12 mouse cellular contexts compared by ENCODE assay signal in genomic region chr15:86169817-86170110, GRCm38 (mm10). TPM values are rescaled to one million over a fixed set of nuclear protein-coding genes. Genes with fewer than 3 reads are reported as not detected.
DNase-seq lines count a peak whose midpoint lies in the region; ATAC-seq lines count a peak whose summit lies in the region.
"Had no signal": no experiment of that assay in that cellular context is flagged by ENCODE, and none has a peak within 500 bp of the region (broad histone marks: within the 10 kb centered on the region; RNA-seq: fewer than 3 reads in every experiment).

No protein-coding gene starts in this region.

- no peak overlapping the region for H3K27ac ChIP-seq in liver, embryonic 13.5 days
- H3K27ac ChIP-seq in kidney, embryonic 14.5 days (ENCODE audit: low read depth, low read length), result 0 out of 2 replicates have a peak overlapping the region, but pooled peaks have one; percentile 37
- H3K27ac ChIP-seq: limb, embryonic 15.5 days; neural tube, embryonic 13.5 days had no signal

- H3K27me3 ChIP-seq in liver, embryonic 13.5 days, result no peaks in the 10 kb centered on the region
- H3K27me3 ChIP-seq in kidney, embryonic 14.5 days (ENCODE audit: control insufficient read depth, insufficient read depth, low read length), result no peaks in the 10 kb centered on the region
- H3K27me3 ChIP-seq: limb, embryonic 15.5 days; neural tube, embryonic 13.5 days had no signal

- WGBS in liver, embryonic 13.5 days (ENCODE audit: insufficient replicate concordance), result 75% methylated on average over 4 of the region's 4 CpGs
- WGBS in kidney, embryonic 14.5 days, result 55% methylated on average over 4 of the region's 4 CpGs

- 0 out of 2 replicates have a peak, but pooled peaks have one; percentile 21 for ATAC-seq in liver, embryonic 13.5 days (ENCODE audit: low read depth)
- ATAC-seq in kidney, embryonic 14.5 days (ENCODE audit: low FRiP score, low TSS enrichment), result no peak
- ATAC-seq in megakaryocyte progenitor cell, adult 5-6 weeks (replicated peaks; ENCODE audit: poor library complexity), result no peak

- peak; percentile 68 to 78 for DNase-seq in adrenal gland, adult (ENCODE audit: inconsistent age in 2 of 2, low spot score in 1 of 2)
- no peak for DNase-seq in adrenal gland, postnatal 25 days
- DNase-seq in liver, embryonic 13.5 days, result no peak
- DNase-seq in liver, result no peak
- DNase-seq in lung, postnatal 4 days, result peak; percentile 46 to 51
- DNase-seq in c-Kit-positive CD71-positive TER-119-positive erythroid progenitor cells, embryonic 14.5 days (ENCODE audit: low spot score), result no peak
- DNase-seq: gastrocnemius, postnatal 25 days had no signal

- H3K36me3 ChIP-seq in liver, embryonic 13.5 days, result no peaks in the 10 kb centered on the region
- no peaks in the 10 kb centered on the region; the same call in 1 of the 2 replicates for H3K36me3 ChIP-seq in kidney, embryonic 14.5 days (ENCODE audit: control insufficient read depth, insufficient read depth, low read length)
- H3K36me3 ChIP-seq: limb, embryonic 15.5 days had no signal

- no peak overlapping the region for H3K4me2 ChIP-seq in liver, embryonic 13.5 days
- H3K4me2 ChIP-seq in kidney, embryonic 14.5 days (replicated peaks; ENCODE audit: low read depth, low read length), result no peak overlapping the region
- H3K4me2 ChIP-seq: limb, embryonic 15.5 days; neural tube, embryonic 13.5 days had no signal

- H3K9me3 ChIP-seq in liver, embryonic 13.5 days (replicated peaks), result no peaks in the 10 kb centered on the region
- no peaks in the 10 kb centered on the region for H3K9me3 ChIP-seq in kidney, embryonic 14.5 days (ENCODE audit: control insufficient read depth, low read length)
- H3K9me3 ChIP-seq: limb, embryonic 15.5 days; neural tube, embryonic 13.5 days had no signal

- H3K9ac ChIP-seq in liver, embryonic 13.5 days, result no peak overlapping the region
- no peak overlapping the region for H3K9ac ChIP-seq in kidney, embryonic 14.5 days (ENCODE audit: low read depth, low read length)
- H3K9ac ChIP-seq: limb, embryonic 15.5 days; neural tube, embryonic 13.5 days had no signal

- peaks cover 21% of the 10 kb centered on the region for H3K4me1 ChIP-seq in liver, embryonic 13.5 days (replicated peaks)
- peaks cover 27% of the 10 kb centered on the region for H3K4me1 ChIP-seq in kidney, embryonic 14.5 days (ENCODE audit: control insufficient read depth, insufficient read depth, low read length)

- H3K4me3 ChIP-seq in liver, embryonic 13.5 days (replicated peaks), result no peak overlapping the region
- H3K4me3 ChIP-seq in kidney, embryonic 14.5 days (ENCODE audit: low read length), result no peak overlapping the region
- H3K4me3 ChIP-seq: erythroblast, embryonic 14.5 days; limb, embryonic 15.5 days; neural tube, embryonic 13.5 days had no signal

RNA-seq across cellular contexts. Expression of gene Cerk, which starts 16.2 kb away (rescaled TPM):
- total RNA-seq in adrenal gland, postnatal 25 days (2021), result 26.4 and 29.6 TPM in 2 replicates
- 3.2 and 3.7 TPM in 2 replicates for polyA plus RNA-seq in liver, embryonic 13.5 days (2015; fragmentation: Nextera tagmentation; extraction: Ambion mirVana)
- 5.7 and 14.2 TPM in 2 replicates for polyA plus RNA-seq in kidney, embryonic 14.5 days (2014; fragmentation: Nextera tagmentation; extraction: Ambion mirVana)
- total RNA-seq in megakaryocyte progenitor cell, adult 5-6 weeks (2015), result 25.0 and 26.5 TPM in 2 replicates
- total RNA-seq in megakaryocyte progenitor cell, adult 5-6 weeks (2017), result 37.6 and 45.7 TPM in 2 replicates

RNA-seq across cellular contexts. Expression of gene Tbc1d22a, which starts 44.5 kb away (rescaled TPM):
- total RNA-seq in adrenal gland, postnatal 25 days (2021), result 24.7 and 33.8 TPM in 2 replicates
- 7.3 and 7.4 TPM in 2 replicates for polyA plus RNA-seq in liver, embryonic 13.5 days (2015; fragmentation: Nextera tagmentation; extraction: Ambion mirVana)
- polyA plus RNA-seq in kidney, embryonic 14.5 days (2014; fragmentation: Nextera tagmentation; extraction: Ambion mirVana), result 6.5 and 11.1 TPM in 2 replicates
- total RNA-seq in megakaryocyte progenitor cell, adult 5-6 weeks (2015), result 12.2 and 12.6 TPM in 2 replicates
- total RNA-seq in megakaryocyte progenitor cell, adult 5-6 weeks (2017), result 17.3 and 19.8 TPM in 2 replicates

Comparison
In these comparisons a context has a peak if more than half of its experiments do, and no peak if none do; other contexts are left out.
1. DNase-seq: peak in adrenal gland, adult (2 of 2) and lung, postnatal 4 days (2 of 2); none in adrenal gland, postnatal 25 days (single experiment), liver, embryonic 13.5 days (single experiment), liver (single experiment) and c-Kit-positive CD71-positive TER-119-positive erythroid progenitor cells, embryonic 14.5 days (single experiment).